Mouse (Mus musculus): ENCODE measurements around the gene Clcnka. TPM values are rescaled to one million over a fixed set of nuclear protein-coding genes. Genes with fewer than 3 reads are reported as not detected.
A peak's percentile ranks its signal among the peaks of the same experiment; 100 is the strongest.

The Clcnka gene
- polyA plus RNA-seq, 1 experiment: not detected

DNA sequence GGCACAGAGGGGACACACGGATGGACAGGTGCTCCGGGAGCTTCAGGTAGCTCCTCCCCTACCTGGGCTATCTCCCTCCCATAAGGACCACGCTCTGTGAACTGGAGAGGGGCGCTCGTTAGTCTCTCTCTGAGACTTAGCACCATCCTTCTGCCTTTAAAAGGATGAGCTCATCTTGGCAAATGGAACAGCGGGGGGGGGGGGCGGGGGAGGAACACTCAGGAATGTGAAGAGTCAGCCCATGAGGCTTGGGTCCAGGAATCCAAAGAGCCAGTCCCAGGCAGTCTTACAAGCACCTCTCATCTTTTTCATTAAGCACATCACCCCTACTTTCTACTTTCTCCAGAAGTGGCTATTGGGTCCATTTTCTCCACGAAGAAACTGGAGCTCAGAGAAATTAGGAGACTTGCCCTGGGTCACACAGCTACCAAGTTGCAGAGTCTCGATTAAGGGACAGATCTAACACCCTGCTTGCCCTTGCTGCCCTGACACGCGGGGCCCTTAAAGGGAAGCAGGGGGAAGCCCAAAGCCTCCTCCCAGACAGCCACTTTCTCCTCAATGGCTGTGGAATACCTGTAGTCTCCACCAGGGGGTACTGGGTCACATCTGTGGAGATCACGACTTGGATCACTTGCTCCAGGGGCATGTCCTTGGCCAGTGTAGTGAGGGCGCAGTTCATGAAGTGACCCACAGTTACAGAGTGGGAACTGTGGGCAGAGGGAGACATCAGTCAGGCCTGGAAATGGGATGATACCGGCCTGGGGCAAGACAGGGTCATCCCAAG lies 8.2 kb upstream of the Clcnka start:
- Histone ChIP-seq H3K4me1 (ENCODE audit: control insufficient read depth, insufficient read depth, low read length) (0 out of 2 replicates have a peak, but pooled peaks cover 7% of the 10 kb centered on the region), H3K4me3 (ENCODE audit: insufficient read depth, low read length) (no peak overlapping the region), H3K27ac (ENCODE audit: insufficient read depth, low read length) (peak overlapping the region; percentile 83)
- TF ChIP-seq POLR2A (IDR thresholded peaks at IDR 0.05; ENCODE audit: low read depth, low read length) (no peak), CTCF (IDR thresholded peaks at IDR 0.05; ENCODE audit: borderline replicate concordance, insufficient read depth, low read length) (0 out of 2 replicates have a peak, but pooled peaks have one; percentile 30)

GRCm38 (mm10) chr4:141405314-141405622 lies 6.7 kb upstream of the Clcnka start:
- Histone ChIP-seq H3K27ac (ENCODE audit: insufficient read depth, low read length) (no peak overlapping the region), H3K4me1 (ENCODE audit: control insufficient read depth, insufficient read depth, low read length) (0 out of 2 replicates have a peak, but pooled peaks cover 7% of the 10 kb centered on the region), H3K4me3 (ENCODE audit: insufficient read depth, low read length) (no peak overlapping the region)
- TF ChIP-seq CTCF (IDR thresholded peaks at IDR 0.05; ENCODE audit: borderline replicate concordance, insufficient read depth, low read length) (no peak), POLR2A (IDR thresholded peaks at IDR 0.05; ENCODE audit: low read depth, low read length) (no peak)

- no peak overlapping the region for H3K27ac ChIP-seq (ENCODE audit: insufficient read depth, low read length)
- 0 out of 2 replicates have a peak, but pooled peaks cover 7% of the 10 kb centered on the region for H3K4me1 ChIP-seq (ENCODE audit: control insufficient read depth, insufficient read depth, low read length)
- TF ChIP-seq CTCF (IDR thresholded peaks at IDR 0.05; ENCODE audit: borderline replicate concordance, insufficient read depth, low read length) (peak; percentile 95), POLR2A (IDR thresholded peaks at IDR 0.05; ENCODE audit: low read depth, low read length) (no peak)
- no peak overlapping the region for H3K4me3 ChIP-seq (ENCODE audit: insufficient read depth, low read length)
Measured at GRCm38 (mm10) chr4:141404518-141405313, 6.2 kb upstream of the Clcnka start.

GRCm38 (mm10) chr4:141400171-141400570 lies 1.6 kb upstream of the Clcnka start:
- H3K4me1 ChIP-seq (ENCODE audit: control insufficient read depth, insufficient read depth, low read length): no peaks in the 10 kb centered on the region
- TF ChIP-seq POLR2A (IDR thresholded peaks at IDR 0.05; ENCODE audit: low read depth, low read length): no peak
- TF ChIP-seq CTCF (IDR thresholded peaks at IDR 0.05; ENCODE audit: borderline replicate concordance, insufficient read depth, low read length): no peak
- no peak overlapping the region for H3K4me3 ChIP-seq (ENCODE audit: insufficient read depth, low read length)
- no peak overlapping the region for H3K27ac ChIP-seq (ENCODE audit: insufficient read depth, low read length)

- Histone ChIP-seq H3K4me1 (ENCODE audit: control insufficient read depth, insufficient read depth, low read length) (no peaks in the 10 kb centered on the region), H3K4me3 (ENCODE audit: insufficient read depth, low read length) (no peak overlapping the region), H3K27ac (ENCODE audit: insufficient read depth, low read length) (no peak overlapping the region)
- TF ChIP-seq POLR2A (IDR thresholded peaks at IDR 0.05; ENCODE audit: low read depth, low read length) (no peak), CTCF (IDR thresholded peaks at IDR 0.05; ENCODE audit: borderline replicate concordance, insufficient read depth, low read length) (no peak)
Measured at GRCm38 (mm10) chr4:141397861-141398260, 663 bp downstream of the Clcnka start.

- TF ChIP-seq POLR2A (IDR thresholded peaks at IDR 0.05; ENCODE audit: low read depth, low read length) (no peak), CTCF (IDR thresholded peaks at IDR 0.05; ENCODE audit: borderline replicate concordance, insufficient read depth, low read length) (no peak)
- Histone ChIP-seq H3K4me1 (ENCODE audit: control insufficient read depth, insufficient read depth, low read length) (no peaks in the 10 kb centered on the region), H3K27ac (ENCODE audit: insufficient read depth, low read length) (no peak overlapping the region), H3K4me3 (ENCODE audit: insufficient read depth, low read length) (no peak overlapping the region)
Measured at GRCm38 (mm10) chr4:141394751-141395150, 3.8 kb downstream of the Clcnka start.

DNA sequence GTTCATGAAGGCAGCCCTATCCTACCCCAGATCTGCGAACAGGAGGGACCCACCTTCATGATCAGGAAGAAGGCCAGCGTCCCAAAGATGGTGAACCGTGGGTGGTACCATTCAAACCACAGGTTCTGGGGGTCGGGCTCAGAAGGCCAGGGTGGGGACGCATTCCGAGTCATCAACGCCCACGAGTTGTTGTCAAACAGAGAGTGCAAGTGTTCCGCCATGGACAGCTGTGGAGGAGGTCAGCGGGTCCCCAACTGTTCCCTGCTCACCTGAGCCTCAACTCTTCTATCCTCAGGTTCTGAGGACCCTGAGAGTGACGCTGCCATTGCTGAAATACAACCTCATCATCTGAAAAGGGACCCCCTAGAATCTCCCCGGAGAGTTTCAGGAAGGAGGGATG lies 7.2 kb downstream of the Clcnka start:
- Histone ChIP-seq H3K4me3 (ENCODE audit: insufficient read depth, low read length) (no peak overlapping the region), H3K27ac (ENCODE audit: insufficient read depth, low read length) (no peak overlapping the region), H3K4me1 (ENCODE audit: control insufficient read depth, insufficient read depth, low read length) (no peaks in the 10 kb centered on the region)
- TF ChIP-seq POLR2A (IDR thresholded peaks at IDR 0.05; ENCODE audit: low read depth, low read length): no peak
- no peak for TF ChIP-seq CTCF (IDR thresholded peaks at IDR 0.05; ENCODE audit: borderline replicate concordance, insufficient read depth, low read length)

- Histone ChIP-seq H3K4me1 (ENCODE audit: control insufficient read depth, insufficient read depth, low read length) (no peaks in the 10 kb centered on the region), H3K4me3 (ENCODE audit: insufficient read depth, low read length) (no peak overlapping the region), H3K27ac (ENCODE audit: insufficient read depth, low read length) (no peak overlapping the region)
- TF ChIP-seq CTCF (IDR thresholded peaks at IDR 0.05; ENCODE audit: borderline replicate concordance, insufficient read depth, low read length) (no peak), POLR2A (IDR thresholded peaks at IDR 0.05; ENCODE audit: low read depth, low read length) (no peak)
Measured at GRCm38 (mm10) chr4:141389366-141390150, 9.0 kb downstream of the Clcnka start.

DNA sequence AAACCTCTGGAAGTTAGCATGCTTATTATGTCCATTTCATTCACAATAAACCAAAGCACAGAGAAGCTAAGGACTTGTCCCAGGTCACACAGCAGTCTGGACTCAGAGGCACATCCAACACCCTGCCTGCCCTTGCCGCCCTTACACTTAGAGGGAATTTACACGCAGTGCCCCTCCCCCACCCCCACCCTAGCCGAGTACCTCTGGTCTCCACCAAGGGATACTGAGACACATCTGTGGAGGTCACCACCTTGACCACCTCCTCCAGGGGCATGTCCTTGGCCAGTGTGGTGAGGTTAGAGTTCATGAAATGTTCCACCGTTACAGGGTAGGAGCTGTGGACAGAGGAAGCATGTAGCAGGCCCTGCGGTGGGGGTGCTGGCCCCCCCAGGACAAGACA lies 10.6 kb downstream of the Clcnka start:
- TF ChIP-seq CTCF (IDR thresholded peaks at IDR 0.05; ENCODE audit: borderline replicate concordance, insufficient read depth, low read length): no peak
- TF ChIP-seq POLR2A (IDR thresholded peaks at IDR 0.05; ENCODE audit: low read depth, low read length): no peak
- H3K27ac ChIP-seq (ENCODE audit: insufficient read depth, low read length): no peak overlapping the region
- H3K4me1 ChIP-seq (ENCODE audit: control insufficient read depth, insufficient read depth, low read length): no peaks in the 10 kb centered on the region
- H3K4me3 ChIP-seq (ENCODE audit: insufficient read depth, low read length): no peak overlapping the region
